Mouse (Mus musculus) thymus, postnatal 25 days (tissue): ENCODE measurements around the gene Dsp.

Experiments used
- DNase-seq: peaks from one replicate; pipeline ENCODE4 v3.0.0; 2022

Dsp gene

GRCm38 (mm10) chr13:38151069-38151588 lies at the start of gene Dsp:
TSS of gene Dsp (plus strand) at chr13:38151294.
- DNase-seq: peak; percentile 27

- DNase-seq: no peak
Measured at GRCm38 (mm10) chr13:38103406-38103805, 47.7 kb upstream of the Dsp start.

- no peak for DNase-seq
Measured at GRCm38 (mm10) chr13:38104501-38104900, 46.6 kb upstream of the Dsp start.

GRCm38 (mm10) chr13:38109081-38109480 lies 42.0 kb upstream of the Dsp start:
- DNase-seq: no peak

GRCm38 (mm10) chr13:38122321-38122720 lies 28.8 kb upstream of the Dsp start:
- no peak for DNase-seq

- no peak for DNase-seq
Measured at GRCm38 (mm10) chr13:38123666-38124065, 27.4 kb upstream of the Dsp start.

GRCm38 (mm10) chr13:38127683-38128082 lies 23.4 kb upstream of the Dsp start:
- no peak for DNase-seq

GRCm38 (mm10) chr13:38128246-38128645 lies 22.8 kb upstream of the Dsp start:
- no peak for DNase-seq

GRCm38 (mm10) chr13:38129492-38129891 lies 21.6 kb upstream of the Dsp start:
- no peak for DNase-seq

GRCm38 (mm10) chr13:38130116-38130515 lies 21.0 kb upstream of the Dsp start:
- no peak for DNase-seq

- DNase-seq: no peak
Measured at GRCm38 (mm10) chr13:38133016-38133528, 18.0 kb upstream of the Dsp start.

GRCm38 (mm10) chr13:38140521-38140920 lies 10.6 kb upstream of the Dsp start:
- no peak for DNase-seq

GRCm38 (mm10) chr13:38144962-38145713 lies 6.0 kb upstream of the Dsp start:
- DNase-seq: no peak

GRCm38 (mm10) chr13:38148348-38148747 lies 2.7 kb upstream of the Dsp start:
- no peak for DNase-seq

- DNase-seq: no peak
Measured at GRCm38 (mm10) chr13:38151671-38152428, 756 bp downstream of the Dsp start.

GRCm38 (mm10) chr13:38152429-38153035 lies 1.4 kb downstream of the Dsp start:
- DNase-seq: no peak

GRCm38 (mm10) chr13:38155523-38155922 lies 4.4 kb downstream of the Dsp start:
- no peak for DNase-seq

GRCm38 (mm10) chr13:38157635-38158034 lies 6.5 kb downstream of the Dsp start:
- DNase-seq: no peak

GRCm38 (mm10) chr13:38162002-38162401 lies 10.9 kb downstream of the Dsp start:
- DNase-seq: no peak

- no peak for DNase-seq
Measured at GRCm38 (mm10) chr13:38162668-38163067, 11.6 kb downstream of the Dsp start.

GRCm38 (mm10) chr13:38164932-38165331 lies 13.8 kb downstream of the Dsp start:
- DNase-seq: no peak

- no peak for DNase-seq
Measured at GRCm38 (mm10) chr13:38167056-38167455, 16.0 kb downstream of the Dsp start.

GRCm38 (mm10) chr13:38170707-38171144 lies 19.6 kb downstream of the Dsp start:
- DNase-seq: no peak
